Mouse (Mus musculus) spleen, adult 2 months (tissue): Measurements from ENCODE around the gene Zfp68.

Experiments used
- CTCF ChIP-seq: fragments of 200-500 bp; IDR thresholded peaks from 2 replicates; pipeline ENCODE4 v1.5.1; 2011; ENCODE audit warnings: mild to moderate bottlenecking, inconsistent platforms; ENCODE audit not compliant: insufficient read depth, insufficient read length, insufficient replicate concordance; ENCODE audit errors: extremely low read depth
- POLR2A ChIP-seq: fragments of 200-500 bp; IDR thresholded peaks from 2 replicates; pipeline ENCODE4 v1.6.1; 2011; ENCODE audit warnings: low read depth, low read length, inconsistent platforms

DNA sequence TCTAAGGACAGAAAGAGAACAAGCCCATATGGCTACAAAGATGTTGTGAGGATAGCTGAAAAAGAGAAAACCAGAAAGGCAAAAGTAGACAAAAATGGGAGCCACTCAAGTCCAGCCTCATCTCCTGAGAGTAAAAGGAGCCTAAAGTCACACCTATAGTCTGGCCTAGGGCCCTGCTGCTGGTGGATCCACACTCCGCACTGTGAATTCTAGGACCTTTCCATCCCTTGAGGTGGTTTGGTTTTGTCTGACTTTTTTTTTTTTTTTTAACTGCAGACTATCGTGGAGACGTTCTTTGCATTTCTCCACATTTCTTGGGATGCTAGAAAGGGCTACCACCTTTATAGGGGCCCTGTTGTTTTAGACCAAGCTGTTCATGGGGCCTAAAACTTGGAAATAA lies 21.5 kb upstream of the Zfp68 start:
- TF ChIP-seq CTCF (no peak), POLR2A (no peak)
